Mouse (Mus musculus) kidney, embryonic 14.5 days (tissue): ENCODE data around the gene T2. TPM values are rescaled to one million over a fixed set of nuclear protein-coding genes. Genes with fewer than 3 reads are reported as not detected.

Experiments used
- ATAC-seq: fragments of 200-750 bp; cut with Nextera tagmentation; 2 replicates; pipeline ENCODE4 v1.8.0; 2017; ENCODE audit warnings: moderate number of reproducible peaks, mild to moderate bottlenecking, moderate TSS enrichment, moderate library complexity; ENCODE audit not compliant: low FRiP score, low TSS enrichment
- H3K27ac ChIP-seq: fragments of 300-500 bp; sonication (generic); 2 replicates; pipeline ENCODE4 v1.5.1; 2014; ENCODE audit warnings: low read depth, mild to moderate bottlenecking, low read length, moderate library complexity, mixed read lengths
- H3K27me3 ChIP-seq: fragments of 300-500 bp; sonication (generic); 2 replicates; pipeline ENCODE4 v1.6.1; 2014; ENCODE audit warnings: mild to moderate bottlenecking, low read length; ENCODE audit not compliant: control insufficient read depth, insufficient read depth
- H3K36me3 ChIP-seq: fragments of 300-500 bp; sonication (generic); 2 replicates; pipeline ENCODE4 v1.6.1; 2014; ENCODE audit warnings: low read length, mixed read lengths; ENCODE audit not compliant: control insufficient read depth, insufficient read depth
- H3K4me1 ChIP-seq: fragments of 300-500 bp; sonication (generic); 2 replicates; pipeline ENCODE4 v1.6.1; 2014; ENCODE audit warnings: low read length, mixed read lengths; ENCODE audit not compliant: control insufficient read depth, insufficient read depth
- H3K4me2 ChIP-seq: fragments of 300-500 bp; sonication (generic); replicated peaks from 2 replicates; pipeline ENCODE4 v1.6.1; 2014; ENCODE audit warnings: low read depth, mild to moderate bottlenecking, low read length
- H3K4me3 ChIP-seq: fragments of 300-500 bp; sonication (generic); 2 replicates; pipeline ENCODE4 v1.5.1; 2014; ENCODE audit warnings: mild to moderate bottlenecking, low read length
- H3K9ac ChIP-seq: fragments of 300-500 bp; sonication (generic); 2 replicates; pipeline ENCODE4 v1.6.1; 2014; ENCODE audit warnings: low read depth, mild to moderate bottlenecking, low read length, moderate library complexity
- H3K9me3 ChIP-seq: fragments of 300-500 bp; sonication (generic); 2 replicates; pipeline ENCODE4 v1.6.1; 2016; ENCODE audit warnings: low read length; ENCODE audit not compliant: control insufficient read depth
- WGBS: fragments of 180-500 bp; shearing (Covaris S2); extraction: QIAGEN DNeasy Blood & Tissue Kit; methylation state at CpG from one replicate; pipeline ENCODE4 v1.1.7; 2014; 5-methylcytosine and 5-hydroxymethylcytosine counted together
- polyA plus RNA-seq: library from polyadenylated mRNA; unstranded; fragments of >200 nt; fragmentation: Nextera tagmentation; extraction: Ambion mirVana; gene quantifications from 2 replicates; pipeline ENCODE4 v1.2.1, GENCODE M21; 2014

Gene T2
- polyA plus RNA-seq, 1 experiment from 2014 or later = 0.46 TPM

GRCm38 (mm10) chr17:8372286-8373046 lies 16.7 kb downstream of the T2 start:
- 1% methylated on average over 18 of the region's 18 CpGs for WGBS
- peak; percentile 35 for ATAC-seq
- no peaks in the 10 kb centered on the region for H3K9me3 ChIP-seq

GRCm38 (mm10) chr17:8377298-8377697 lies 21.5 kb downstream of the T2 start:
- WGBS = 62% methylated on average over 5 of the region's 5 CpGs
- no peak for ATAC-seq
- Histone ChIP-seq H3K9me3 (no peaks in the 10 kb centered on the region; the same call in 1 of the 2 replicates), H3K27me3 (no peaks in the 10 kb centered on the region), H3K27ac (no peak overlapping the region), H3K36me3 (no peaks in the 10 kb centered on the region), H3K4me1 (no peaks in the 10 kb centered on the region), H3K4me3 (no peak overlapping the region), H3K9ac (no peak overlapping the region), H3K4me2 (no peak overlapping the region)

More at GRCm38 (mm10) chr17:8372286-8373046, 16.7 kb downstream of the T2 start:
- Histone ChIP-seq H3K9ac (peak overlapping the region; percentile 51), H3K4me2 (peak overlapping the region; percentile 41), H3K4me3 (peak overlapping the region; percentile 29), H3K27ac (peak overlapping the region; percentile 71), H3K4me1 (peaks cover 11% of the 10 kb centered on the region; the same call in 1 of the 2 replicates), H3K36me3 (no peaks in the 10 kb centered on the region), H3K27me3 (no peaks in the 10 kb centered on the region; the same call in 1 of the 2 replicates)

- ATAC-seq = no peak
- Histone ChIP-seq H3K9ac (no peak overlapping the region), H3K27me3 (peaks cover 30% of the 10 kb centered on the region), H3K4me1 (peaks cover 4% of the 10 kb centered on the region; the same call in 1 of the 2 replicates), H3K4me3 (no peak overlapping the region), H3K27ac (no peak overlapping the region), H3K4me2 (no peak overlapping the region), H3K9me3 (no peaks in the 10 kb centered on the region; the same call in 1 of the 2 replicates), H3K36me3 (no peaks in the 10 kb centered on the region)
- 94% methylated on average over 2 of the region's 2 CpGs for WGBS
Measured at GRCm38 (mm10) chr17:8385441-8385840, 29.6 kb downstream of the T2 start.

- Histone ChIP-seq H3K9ac (no peak overlapping the region), H3K4me1 (peaks cover 4% of the 10 kb centered on the region; the same call in 1 of the 2 replicates), H3K4me2 (no peak overlapping the region), H3K9me3 (no peaks in the 10 kb centered on the region), H3K4me3 (no peak overlapping the region; the same call in 1 of the 2 replicates), H3K36me3 (no peaks in the 10 kb centered on the region), H3K27me3 (peaks cover 38% of the 10 kb centered on the region), H3K27ac (no peak overlapping the region)
- no peak for ATAC-seq
- WGBS = 2% methylated on average over 13 of the region's 13 CpGs
Measured at GRCm38 (mm10) chr17:8388463-8388862, 32.7 kb downstream of the T2 start.

GRCm38 (mm10) chr17:8388990-8389789 lies 33.4 kb downstream of the T2 start:
- H3K9me3 ChIP-seq = no peaks in the 10 kb centered on the region
- no peak overlapping the region for H3K9ac ChIP-seq
- H3K4me2 ChIP-seq = peak overlapping the region; percentile 39
- peaks cover 4% of the 10 kb centered on the region; the same call in 1 of the 2 replicates for H3K4me1 ChIP-seq
- H3K36me3 ChIP-seq = no peaks in the 10 kb centered on the region
- peak overlapping the region; percentile 28 for H3K4me3 ChIP-seq
- ATAC-seq = no peak
- H3K27me3 ChIP-seq = peaks cover 38% of the 10 kb centered on the region
- 0% methylated on average over 28 of the region's 28 CpGs for WGBS
- no peak overlapping the region for H3K27ac ChIP-seq

- Histone ChIP-seq H3K4me3 (no peak overlapping the region), H3K4me2 (peak overlapping the region; percentile 39; the same call in 1 of the 2 replicates)
- 4% methylated on average over 10 of the region's 10 CpGs for WGBS
Measured at GRCm38 (mm10) chr17:8389790-8390095, 34.0 kb downstream of the T2 start.

GRCm38 (mm10) chr17:8390487-8390886 lies 34.7 kb downstream of the T2 start:
- Histone ChIP-seq H3K27me3 (peaks cover 38% of the 10 kb centered on the region), H3K4me2 (no peak overlapping the region), H3K4me1 (peaks cover 4% of the 10 kb centered on the region; the same call in 1 of the 2 replicates), H3K4me3 (no peak overlapping the region), H3K27ac (no peak overlapping the region), H3K9ac (no peak overlapping the region), H3K36me3 (no peaks in the 10 kb centered on the region), H3K9me3 (no peaks in the 10 kb centered on the region)
- 62% methylated on average over 4 of the region's 4 CpGs for WGBS
- no peak for ATAC-seq

More at GRCm38 (mm10) chr17:8389790-8390095, 34.0 kb downstream of the T2 start:
- Histone ChIP-seq H3K9me3 (no peaks in the 10 kb centered on the region), H3K27me3 (peaks cover 38% of the 10 kb centered on the region), H3K27ac (no peak overlapping the region), H3K36me3 (no peaks in the 10 kb centered on the region), H3K9ac (no peak overlapping the region), H3K4me1 (peaks cover 4% of the 10 kb centered on the region; the same call in 1 of the 2 replicates)
- ATAC-seq = no peak

- no peaks in the 10 kb centered on the region for H3K9me3 ChIP-seq
- no peaks in the 10 kb centered on the region for H3K36me3 ChIP-seq
- H3K4me3 ChIP-seq = no peak overlapping the region
- no peak for ATAC-seq
- 51% methylated on average over 4 of the region's 4 CpGs for WGBS
- H3K9ac ChIP-seq = no peak overlapping the region
- no peaks in the 10 kb centered on the region for H3K4me1 ChIP-seq
- H3K27ac ChIP-seq = no peak overlapping the region
- H3K4me2 ChIP-seq = no peak overlapping the region
- H3K27me3 ChIP-seq = no peaks in the 10 kb centered on the region
Measured at GRCm38 (mm10) chr17:8396371-8396770, 40.6 kb downstream of the T2 start.

GRCm38 (mm10) chr17:8397946-8398345 lies 42.2 kb downstream of the T2 start:
- H3K36me3 ChIP-seq = no peaks in the 10 kb centered on the region
- H3K4me3 ChIP-seq = no peak overlapping the region
- no peaks in the 10 kb centered on the region for H3K4me1 ChIP-seq
- no peak overlapping the region for H3K4me2 ChIP-seq
- ATAC-seq = no peak
- no peaks in the 10 kb centered on the region for H3K9me3 ChIP-seq
- H3K27me3 ChIP-seq = no peaks in the 10 kb centered on the region
- H3K27ac ChIP-seq = no peak overlapping the region
- H3K9ac ChIP-seq = no peak overlapping the region
- 76% methylated on average over 2 of the region's 2 CpGs for WGBS
